Mouse (Mus musculus) heart, embryonic 16.5 days (tissue): ENCODE results near the gene Fkbp8. TPM values are rescaled to one million over a fixed set of nuclear protein-coding genes. Genes with fewer than 3 reads are reported as not detected.

Experiments used
- ATAC-seq: fragments of 200-750 bp; cut with Nextera tagmentation; replicated peaks from 2 replicates; pipeline ENCODE4 v1.8.0; 2017; ENCODE audit warnings: moderate number of reproducible peaks; ENCODE audit not compliant: insufficient read depth, low FRiP score; ENCODE audit errors: extremely low read depth
- H3K27ac ChIP-seq: fragments of 300-500 bp; sonication (generic); 2 replicates; pipeline ENCODE4 v1.5.1; 2014; ENCODE audit warnings: mild to moderate bottlenecking, low read length, control low read depth, moderate library complexity
- H3K27me3 ChIP-seq: fragments of 300-500 bp; sonication (generic); 2 replicates; pipeline ENCODE4 v1.6.1; 2014; ENCODE audit warnings: low read length, mixed read lengths; ENCODE audit not compliant: control insufficient read depth, insufficient read depth
- H3K36me3 ChIP-seq: fragments of 300-500 bp; sonication (generic); 2 replicates; pipeline ENCODE4 v1.6.1; 2014; ENCODE audit not compliant: control insufficient read depth, insufficient read depth
- H3K4me1 ChIP-seq: fragments of 300-500 bp; sonication (generic); 2 replicates; pipeline ENCODE4 v1.6.1; 2014; ENCODE audit warnings: low read length, mixed read lengths; ENCODE audit not compliant: control insufficient read depth, insufficient read depth
- H3K4me2 ChIP-seq: fragments of 300-500 bp; sonication (generic); 2 replicates; pipeline ENCODE4 v1.6.1; 2014; ENCODE audit warnings: low read depth, mild to moderate bottlenecking, control low read depth, low read length
- H3K4me3 ChIP-seq: fragments of 300-500 bp; sonication (generic); 2 replicates; pipeline ENCODE4 v1.5.1; 2014; ENCODE audit warnings: mild to moderate bottlenecking, control low read depth, low read length
- H3K9ac ChIP-seq: fragments of 300-500 bp; sonication (generic); 2 replicates; pipeline ENCODE4 v1.6.1; 2014; ENCODE audit warnings: low read length, control low read depth
- H3K9me3 ChIP-seq: fragments of 300-500 bp; sonication (generic); replicated peaks from 2 replicates; pipeline ENCODE4 v1.6.1; 2016; ENCODE audit warnings: low read length; ENCODE audit not compliant: control insufficient read depth
- WGBS: fragments of 180-500 bp; shearing (Covaris S2); extraction: QIAGEN DNeasy Blood & Tissue Kit; methylation state at CpG from one replicate; pipeline ENCODE4 v1.1.7; 2014; 5-methylcytosine and 5-hydroxymethylcytosine counted together
- polyA plus RNA-seq: library from polyadenylated mRNA; unstranded; fragments of >200 nt; fragmentation: Nextera tagmentation; extraction: Ambion mirVana; gene quantifications from 2 replicates; pipeline ENCODE4 v1.2.1, GENCODE M21; 2015

Fkbp8 gene
- polyA plus RNA-seq, 1 experiment from 2014 or later = 273 TPM

DNA sequence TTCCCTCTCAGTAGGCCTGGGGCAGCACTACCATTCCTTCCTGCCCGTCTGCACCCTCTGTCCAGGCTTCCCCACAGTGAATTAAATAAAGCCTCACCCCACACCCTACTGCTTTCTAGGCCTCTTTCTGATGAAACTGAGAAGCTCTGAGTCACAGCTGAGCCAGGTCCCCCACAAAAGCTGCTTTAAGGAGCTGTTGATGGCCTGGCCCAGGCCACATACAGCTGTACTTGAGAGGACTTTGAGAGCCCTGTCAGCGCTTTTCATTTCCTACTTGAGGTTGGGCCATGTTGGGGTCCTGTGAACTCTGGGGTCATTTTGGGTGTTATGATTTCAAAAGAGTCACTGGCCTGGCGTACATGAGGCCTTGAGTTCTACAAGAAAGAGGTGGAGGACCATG, 7.7 kb downstream of the Fkbp8 start:
- Histone ChIP-seq H3K9me3 (no peaks in the 10 kb centered on the region), H3K4me1 (peaks cover 5% of the 10 kb centered on the region), H3K27me3 (no peaks in the 10 kb centered on the region), H3K36me3 (peaks cover 45% of the 10 kb centered on the region), H3K4me2 (no peak overlapping the region), H3K4me3 (no peak overlapping the region), H3K9ac (no peak overlapping the region), H3K27ac (no peak overlapping the region)
- 65% methylated on average over 3 of the region's 3 CpGs for WGBS
- no peak for ATAC-seq

DNA sequence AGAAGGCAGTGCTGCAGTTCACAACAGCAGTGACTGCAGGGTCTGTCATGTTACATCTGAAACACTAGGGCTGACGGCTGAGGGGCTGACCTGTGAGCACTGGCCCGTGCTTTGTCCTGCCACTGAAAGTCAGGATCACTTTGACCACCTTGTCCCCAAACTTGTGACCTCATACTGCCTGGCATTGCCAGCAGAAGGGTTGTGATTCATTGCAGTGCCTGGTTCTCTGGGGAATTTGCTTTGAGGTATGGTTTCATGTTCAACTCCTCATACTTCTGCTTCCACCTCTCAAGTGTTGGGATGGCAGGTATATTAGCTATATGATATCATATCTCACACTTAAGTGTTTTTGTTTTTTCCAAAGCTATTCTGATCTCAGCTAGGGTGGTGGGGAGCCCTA, 8.2 kb downstream of the Fkbp8 start:
- H3K27ac ChIP-seq = no peak overlapping the region
- peaks cover 10% of the 10 kb centered on the region for H3K4me1 ChIP-seq
- ATAC-seq = no peak
- peaks cover 44% of the 10 kb centered on the region for H3K36me3 ChIP-seq
- H3K27me3 ChIP-seq = no peaks in the 10 kb centered on the region
- no peaks in the 10 kb centered on the region for H3K9me3 ChIP-seq
- no peak overlapping the region for H3K9ac ChIP-seq
- no peak overlapping the region for H3K4me2 ChIP-seq
- no peak overlapping the region for H3K4me3 ChIP-seq
- WGBS = 69% methylated on average over 2 of the region's 2 CpGs

DNA sequence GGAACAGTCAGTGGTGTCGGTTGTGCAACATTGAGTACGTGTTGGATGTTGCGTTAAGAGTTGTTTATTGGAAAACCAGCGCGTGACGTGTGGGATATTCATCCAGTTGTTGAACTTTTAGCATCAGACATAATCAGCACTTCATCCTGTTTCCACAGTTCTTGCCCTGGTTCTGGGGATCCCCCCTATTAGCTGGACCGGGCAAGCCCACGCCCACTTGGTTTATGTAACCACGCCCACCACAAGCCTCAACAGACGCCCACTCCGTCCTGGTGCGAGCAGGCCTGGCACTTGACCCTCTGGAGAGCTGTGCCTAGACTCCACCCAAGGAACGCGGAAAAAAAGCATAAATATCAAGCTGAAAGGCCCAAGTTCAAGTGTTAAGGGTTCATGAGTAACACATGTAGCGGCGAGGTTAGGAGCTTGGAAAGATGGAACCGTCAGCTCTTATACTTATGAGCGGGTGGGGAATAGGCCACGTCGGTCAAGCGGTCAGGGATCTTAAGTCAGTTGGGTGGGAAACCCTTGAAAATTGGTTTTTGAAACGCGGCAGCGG, 10.6 kb downstream of the Fkbp8 start:
- Histone ChIP-seq H3K4me1 (peaks cover 22% of the 10 kb centered on the region), H3K27ac (peak overlapping the region; percentile 99), H3K4me2 (peak overlapping the region; percentile 98), H3K9ac (peak overlapping the region; percentile 77), H3K36me3 (peaks cover 23% of the 10 kb centered on the region), H3K27me3 (no peaks in the 10 kb centered on the region), H3K9me3 (no peaks in the 10 kb centered on the region), H3K4me3 (peak overlapping the region; percentile 94)
- ATAC-seq = no peak
- 14% methylated on average over 24 of the region's 24 CpGs for WGBS

- Histone ChIP-seq H3K9me3 (no peaks in the 10 kb centered on the region), H3K4me3 (peak overlapping the region; percentile 94), H3K4me1 (peaks cover 22% of the 10 kb centered on the region), H3K27ac (peak overlapping the region; percentile 99), H3K4me2 (peak overlapping the region; percentile 98), H3K27me3 (no peaks in the 10 kb centered on the region), H3K36me3 (peaks cover 23% of the 10 kb centered on the region), H3K9ac (peak overlapping the region; percentile 77)
- peak; percentile 79 for ATAC-seq
- WGBS = under 1% methylated on average over 32 of the region's 32 CpGs
Measured at GRCm38 (mm10) chr8:70538633-70539076, 11.1 kb downstream of the Fkbp8 start.

DNA sequence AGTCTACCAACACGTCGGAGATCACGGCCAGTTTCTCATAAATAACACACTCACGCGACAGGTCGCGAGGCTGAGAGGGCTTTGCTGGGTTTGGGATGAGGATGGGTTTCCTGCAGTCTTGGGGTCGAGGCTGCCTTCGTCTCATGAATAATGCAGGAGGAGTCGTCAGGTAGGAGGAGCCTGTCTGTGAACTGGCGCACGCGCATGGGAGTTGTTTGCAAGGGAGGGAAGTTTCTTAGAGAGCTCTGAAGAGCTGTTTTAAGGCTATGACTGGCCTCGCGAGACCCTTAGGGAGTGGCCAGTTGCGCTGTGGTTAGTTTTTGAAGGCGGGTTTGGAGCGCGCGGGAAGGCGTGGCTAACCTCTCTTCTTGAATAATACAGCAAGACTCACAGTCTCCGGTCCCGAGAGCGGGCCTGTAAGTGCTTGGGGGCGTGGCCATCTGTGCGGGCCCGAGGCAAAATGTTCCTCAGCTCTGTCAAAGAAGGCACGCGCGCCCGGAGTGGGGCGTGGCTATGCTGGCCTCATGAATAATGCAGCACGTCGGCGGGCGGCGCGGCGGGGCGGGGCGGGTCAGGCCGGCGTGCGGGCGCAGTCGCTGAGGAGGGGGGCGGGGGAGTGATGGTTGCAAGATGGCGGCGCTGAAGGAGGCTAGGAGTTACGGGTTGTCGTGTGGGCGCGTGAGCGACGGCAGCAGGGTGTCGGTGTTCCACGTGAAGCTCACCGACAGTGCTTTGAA, 11.7 kb downstream of the Fkbp8 start, which contains the start of gene Ell:
TSS of gene Ell (plus strand) at position 381 of the 737 bp plus-strand sequence.
- ATAC-seq = peak; percentile 89
- Histone ChIP-seq H3K4me2 (peak within 1 kb of the TSS; percentile 98), H3K27ac (peak within 1 kb of the TSS; percentile 99), H3K9me3 (no peaks in the 10 kb centered on the region), H3K27me3 (no peaks in the 10 kb centered on the region), H3K4me3 (peak within 1 kb of the TSS; percentile 94), H3K36me3 (peaks cover 21% of the 10 kb centered on the region), H3K4me1 (peaks cover 26% of the 10 kb centered on the region), H3K9ac (peak within 1 kb of the TSS; percentile 95)
- WGBS = under 1% methylated on average over 57 of the region's 58 CpGs

DNA sequence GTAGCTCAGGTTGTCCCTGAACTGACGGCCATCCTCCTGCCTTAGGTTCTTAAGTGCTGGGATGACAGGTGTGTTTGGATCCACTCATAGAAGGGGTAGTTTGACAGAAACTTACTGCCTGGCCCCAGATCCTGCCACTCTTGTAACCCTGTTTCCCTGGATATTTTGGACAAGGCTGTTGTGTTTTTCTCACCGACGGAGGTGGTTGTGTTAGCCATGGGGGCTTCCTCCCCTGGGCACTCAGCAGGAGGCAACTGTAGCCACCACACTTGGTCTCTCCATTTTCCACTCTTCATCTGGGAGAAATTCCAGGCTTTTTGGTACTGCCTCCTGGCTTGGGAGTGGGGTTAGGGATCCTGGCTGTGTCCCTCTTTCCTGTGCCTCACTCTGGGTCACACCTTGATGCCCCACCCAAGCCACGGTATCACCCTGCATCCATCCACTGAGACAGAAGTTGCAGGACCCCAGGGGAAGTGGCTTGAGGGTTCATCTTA, 12.5 kb downstream of the Fkbp8 start:
- Histone ChIP-seq H3K9ac (peak overlapping the region; percentile 95), H3K4me2 (peak overlapping the region; percentile 91), H3K9me3 (no peaks in the 10 kb centered on the region), H3K4me1 (peaks cover 28% of the 10 kb centered on the region), H3K36me3 (peaks cover 14% of the 10 kb centered on the region), H3K27me3 (no peaks in the 10 kb centered on the region), H3K27ac (peak overlapping the region; percentile 92), H3K4me3 (peak overlapping the region; percentile 94)
- no peak for ATAC-seq
- 6% methylated on average over 4 of the region's 4 CpGs for WGBS

DNA sequence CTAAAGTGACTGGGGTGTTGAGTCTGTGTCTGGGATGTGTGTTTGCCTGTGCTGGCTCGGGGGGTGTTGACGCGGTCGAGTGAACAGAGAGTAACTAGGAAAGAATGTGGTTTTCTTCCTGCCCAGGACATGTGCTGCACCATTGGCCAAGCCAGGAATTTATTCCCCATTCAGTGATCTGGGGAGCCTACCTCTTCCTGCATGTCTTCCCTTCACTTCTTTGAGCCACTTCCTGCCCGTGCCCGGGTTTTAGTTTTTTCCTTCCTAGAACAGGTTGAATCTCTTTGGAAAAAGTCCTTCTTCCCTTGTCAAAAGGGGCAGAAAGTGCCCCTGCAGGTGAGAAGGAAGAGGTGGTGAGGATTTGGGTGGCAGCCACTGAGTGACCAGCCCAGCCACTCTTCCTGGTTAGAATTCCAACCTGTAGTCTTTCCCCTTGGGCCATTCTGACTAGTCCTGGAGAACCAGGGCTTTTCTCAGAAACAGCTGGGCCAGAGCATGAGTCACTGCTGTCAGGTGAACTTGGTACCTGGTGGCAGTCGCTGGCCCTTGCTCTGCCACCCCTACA, 13.1 kb downstream of the Fkbp8 start:
- Histone ChIP-seq H3K27me3 (no peaks in the 10 kb centered on the region), H3K36me3 (peaks cover 10% of the 10 kb centered on the region), H3K9ac (peak overlapping the region; percentile 95), H3K27ac (peak overlapping the region; percentile 92), H3K9me3 (no peaks in the 10 kb centered on the region), H3K4me1 (peaks cover 28% of the 10 kb centered on the region), H3K4me2 (peak overlapping the region; percentile 91), H3K4me3 (peak overlapping the region; percentile 94)
- WGBS = 24% methylated on average over 7 of the region's 7 CpGs
- ATAC-seq = no peak

DNA sequence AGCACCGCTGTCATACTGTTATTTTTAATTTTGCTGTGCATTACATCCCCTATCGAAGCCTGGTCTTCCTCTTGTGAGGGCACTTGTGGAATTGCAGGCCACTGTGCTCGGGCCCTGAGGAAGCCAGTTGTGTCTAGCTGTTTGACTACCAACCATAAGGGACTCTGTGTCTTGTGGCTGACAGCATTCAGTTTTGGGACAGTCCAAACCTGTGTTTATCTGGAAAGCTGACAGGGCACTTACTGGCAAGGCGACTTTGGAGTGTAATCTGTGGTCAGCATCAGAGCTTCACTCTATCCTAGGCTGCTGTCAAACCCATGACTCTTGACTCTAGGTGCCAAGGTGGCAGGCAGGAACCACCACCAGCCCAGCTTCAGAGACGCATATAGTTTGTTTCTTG, 13.6 kb downstream of the Fkbp8 start:
- H3K4me1 ChIP-seq = peaks cover 28% of the 10 kb centered on the region
- peak overlapping the region; percentile 94; the same call in 1 of the 2 replicates for H3K4me3 ChIP-seq
- H3K9me3 ChIP-seq = no peaks in the 10 kb centered on the region
- no peak overlapping the region; the same call in 1 of the 2 replicates for H3K27ac ChIP-seq
- no peak for ATAC-seq
- no peak overlapping the region; the same call in 1 of the 2 replicates for H3K9ac ChIP-seq
- H3K36me3 ChIP-seq = peaks cover 7% of the 10 kb centered on the region
- no peaks in the 10 kb centered on the region for H3K27me3 ChIP-seq
- peak overlapping the region; percentile 91 for H3K4me2 ChIP-seq
- 59% methylated on average over 5 of the region's 5 CpGs for WGBS
